Mouse (Mus musculus): ENCODE data around the gene Gm9844. TPM values are rescaled to one million over a fixed set of nuclear protein-coding genes. Genes with fewer than 3 reads are reported as not detected.
A peak's percentile ranks its signal among the peaks of the same experiment; 100 is the strongest.

Gm9844 gene
- total and polyA plus RNA-seq, 2 experiments from 2014 or later: 13.5 to 44.4 TPM

DNA sequence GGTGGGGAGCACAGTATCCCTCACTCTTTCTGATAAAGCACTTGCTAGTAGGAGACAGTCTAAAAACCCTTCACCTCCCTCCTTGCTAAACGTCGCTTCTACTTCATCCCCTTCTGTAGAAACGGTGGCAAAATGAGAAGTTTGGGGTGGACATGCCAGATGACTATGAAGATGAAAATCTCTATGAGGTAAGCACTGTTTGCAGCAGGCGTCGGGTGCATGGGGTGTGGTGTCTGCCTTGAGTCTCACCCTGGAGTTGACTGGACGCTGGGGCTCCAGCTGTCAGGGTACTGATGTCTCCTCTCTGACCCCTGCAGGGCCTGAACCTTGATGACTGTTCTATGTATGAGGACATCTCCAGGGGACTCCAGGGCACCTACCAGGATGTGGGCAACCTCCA is 39.1 kb downstream of the Gm9844 start:
- no peaks in the 10 kb centered on the region for H3K36me3 ChIP-seq (ENCODE audit: insufficient read depth, low read length)
- TF ChIP-seq CTCF (IDR thresholded peaks at IDR 0.05): no peak
- no peaks in the 10 kb centered on the region; the same call in 1 of the 2 replicates for H3K4me1 ChIP-seq (ENCODE audit: insufficient read depth, low read length)
- no peak overlapping the region for H3K27ac ChIP-seq (ENCODE audit: low read depth, low read length)
- no peak overlapping the region for H3K4me3 ChIP-seq (ENCODE audit: low read depth, low read length)
- H3K4me2 ChIP-seq (ENCODE audit: low read depth, low read length, poor library complexity, severe bottlenecking): no peak overlapping the region
- DNase-seq (ENCODE audit: low spot score) (no peak), ATAC-seq (ENCODE audit: low FRiP score) (no peak)
- WGBS: 77% methylated on average over 6 of the region's 6 CpGs
- H3K9ac ChIP-seq (replicated peaks; ENCODE audit: low read length, poor library complexity, severe bottlenecking): no peak overlapping the region
- no peaks in the 10 kb centered on the region for H3K9me3 ChIP-seq (ENCODE audit: low read length)
- no peaks in the 10 kb centered on the region for H3K27me3 ChIP-seq (ENCODE audit: insufficient read depth, low read length)

DNA sequence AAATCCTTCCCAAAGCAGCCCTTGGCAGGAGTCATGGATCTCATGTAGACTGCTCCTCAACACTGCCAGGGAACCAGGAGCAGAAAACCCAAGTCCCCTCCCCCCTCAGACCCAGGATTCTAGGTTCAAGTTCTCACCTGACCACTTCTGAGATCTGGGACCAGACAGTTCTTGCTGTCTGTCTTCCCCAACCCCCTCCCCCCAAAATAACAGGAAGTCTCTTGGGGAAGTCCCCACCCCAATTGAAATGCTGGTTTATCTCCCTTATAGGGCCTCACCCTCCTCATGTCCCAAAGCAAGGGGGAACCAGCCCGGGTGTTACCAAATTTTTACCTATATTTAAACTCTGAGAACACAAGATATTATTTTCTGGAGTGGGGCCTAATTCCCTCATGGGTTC is 39.8 kb downstream of the Gm9844 start:
- Histone ChIP-seq H3K4me3 (ENCODE audit: low read depth, low read length) (no peak overlapping the region), H3K9ac (replicated peaks; ENCODE audit: low read length, poor library complexity, severe bottlenecking) (no peak overlapping the region), H3K27ac (ENCODE audit: low read depth, low read length) (0 out of 2 replicates have a peak overlapping the region, but pooled peaks have one; percentile 70), H3K27me3 (ENCODE audit: insufficient read depth, low read length) (no peaks in the 10 kb centered on the region), H3K4me1 (ENCODE audit: insufficient read depth, low read length) (no peaks in the 10 kb centered on the region; the same call in 1 of the 2 replicates), H3K4me2 (ENCODE audit: low read depth, low read length, poor library complexity, severe bottlenecking) (no peak overlapping the region), H3K9me3 (ENCODE audit: low read length) (no peaks in the 10 kb centered on the region), H3K36me3 (ENCODE audit: insufficient read depth, low read length) (no peaks in the 10 kb centered on the region)
- WGBS: 86% methylated on average over 1 of the region's 1 CpGs
- no peak for DNase-seq (ENCODE audit: low spot score)
- ATAC-seq (ENCODE audit: low FRiP score): no peak
- TF ChIP-seq CTCF (IDR thresholded peaks at IDR 0.05): no peak

DNA sequence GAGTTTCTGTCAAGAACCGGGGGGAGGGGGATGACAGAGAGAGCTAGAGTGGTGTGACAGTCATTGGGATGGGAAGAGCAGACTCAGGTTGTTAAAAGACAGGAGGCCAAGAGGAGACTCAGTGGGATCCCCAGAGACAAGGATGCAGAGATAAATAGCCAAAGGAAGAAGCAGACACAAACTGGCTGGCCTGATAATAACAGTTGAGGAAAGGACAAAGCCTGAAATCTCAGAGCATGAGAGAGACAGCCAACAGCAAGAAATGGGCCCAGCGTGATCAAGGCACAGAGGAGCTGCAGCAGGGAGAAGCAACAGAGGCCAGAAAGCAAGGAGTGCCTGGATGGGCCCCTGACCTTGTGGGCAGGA is 40.2 kb downstream of the Gm9844 start:
- DNase-seq (ENCODE audit: low spot score): no peak
- Histone ChIP-seq H3K27me3 (ENCODE audit: insufficient read depth, low read length) (no peaks in the 10 kb centered on the region), H3K9me3 (ENCODE audit: low read length) (no peaks in the 10 kb centered on the region), H3K9ac (replicated peaks; ENCODE audit: low read length, poor library complexity, severe bottlenecking) (peak overlapping the region; percentile 73; the same call in 1 of the 2 replicates), H3K4me1 (ENCODE audit: insufficient read depth, low read length) (no peaks in the 10 kb centered on the region; the same call in 1 of the 2 replicates), H3K27ac (ENCODE audit: low read depth, low read length) (peak overlapping the region; percentile 70), H3K4me3 (ENCODE audit: low read depth, low read length) (peak overlapping the region; percentile 55; the same call in 1 of the 2 replicates), H3K4me2 (ENCODE audit: low read depth, low read length, poor library complexity, severe bottlenecking) (no peak overlapping the region), H3K36me3 (ENCODE audit: insufficient read depth, low read length) (no peaks in the 10 kb centered on the region)
- no peak for ATAC-seq (ENCODE audit: low FRiP score)
- TF ChIP-seq CTCF (IDR thresholded peaks at IDR 0.05): no peak
- WGBS: 60% methylated on average over 2 of the region's 2 CpGs

DNA sequence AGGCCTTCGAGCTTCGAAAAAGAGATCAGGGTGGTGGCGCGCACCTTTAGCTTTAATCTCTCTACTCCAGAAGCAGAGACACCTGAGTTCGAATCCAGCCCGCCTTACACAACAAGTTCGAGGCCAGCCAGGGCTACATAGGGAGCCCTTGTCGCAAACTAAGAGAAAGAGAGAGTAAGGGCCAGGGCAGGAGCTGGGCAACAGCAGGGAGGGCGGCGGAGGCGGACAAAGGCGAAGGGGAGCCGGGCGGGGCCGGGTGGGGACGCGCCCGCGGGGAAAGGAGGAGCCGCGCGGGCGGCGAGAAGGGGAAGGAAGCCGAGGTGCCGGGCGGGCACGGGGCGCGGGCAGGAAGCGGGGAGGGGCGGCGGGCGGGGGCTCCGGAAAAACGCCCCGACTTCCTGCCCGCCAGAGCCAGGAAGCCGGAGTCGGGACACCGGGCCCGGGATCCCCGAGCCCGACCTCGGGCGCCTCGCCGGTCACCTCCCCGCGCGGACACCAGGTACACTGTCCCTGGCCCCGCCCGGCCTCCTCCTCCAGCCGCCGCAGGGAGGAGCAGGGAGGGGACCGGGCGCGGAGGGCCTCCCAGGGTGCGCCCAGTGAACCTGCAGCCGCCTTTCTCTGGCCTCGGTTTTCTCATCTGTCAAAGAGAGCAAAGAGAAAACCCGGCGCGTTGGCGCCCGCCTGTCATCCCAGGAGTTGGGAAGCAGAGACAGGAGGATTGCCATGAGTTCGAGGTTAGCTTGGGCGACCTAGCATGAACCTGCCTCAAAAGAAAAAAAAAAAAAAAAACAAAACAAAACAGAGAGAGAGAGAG is 40.8 kb downstream of the Gm9844 start, which contains the start of gene Arhgef1:
Arhgef1 (plus strand) TSS at position 283 of the 814 bp plus-strand sequence.
- WGBS: 6% methylated on average over 48 of the region's 68 CpGs
- no peaks in the 10 kb centered on the region for H3K9me3 ChIP-seq (ENCODE audit: low read length)

DNA sequence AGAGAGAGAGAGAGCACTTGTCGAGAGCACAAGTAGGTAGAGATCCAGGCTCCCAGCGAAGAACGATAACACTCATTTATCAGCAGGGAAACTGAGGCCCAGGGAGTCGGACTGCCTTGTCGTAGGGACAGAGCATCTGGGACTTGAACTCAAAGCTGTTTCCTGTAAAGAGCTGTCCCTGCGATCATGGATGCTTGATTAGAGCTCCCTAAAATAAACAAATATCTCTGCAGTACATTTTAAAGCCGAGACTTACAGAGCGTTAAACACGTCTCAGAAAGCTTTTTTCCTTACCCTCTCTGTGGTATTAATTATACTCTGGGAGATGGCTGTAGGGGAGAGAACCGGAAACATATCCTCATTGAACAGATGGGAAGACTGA is 41.4 kb downstream of the Gm9844 start:
- DNase-seq (ENCODE audit: low spot score) (no peak), ATAC-seq (ENCODE audit: low FRiP score) (no peak)
- WGBS: 49% methylated on average over 10 of the region's 10 CpGs
- H3K4me2 ChIP-seq (ENCODE audit: low read depth, low read length, poor library complexity, severe bottlenecking): peak overlapping the region; percentile 83
- peak overlapping the region; percentile 73; the same call in 1 of the 2 replicates for H3K9ac ChIP-seq (replicated peaks; ENCODE audit: low read length, poor library complexity, severe bottlenecking)
- H3K4me1 ChIP-seq (ENCODE audit: insufficient read depth, low read length): no peaks in the 10 kb centered on the region; the same call in 1 of the 2 replicates
- H3K4me3 ChIP-seq (ENCODE audit: low read depth, low read length): peak overlapping the region; percentile 55
- no peak for TF ChIP-seq CTCF (IDR thresholded peaks at IDR 0.05)
- no peak overlapping the region for H3K27ac ChIP-seq (ENCODE audit: low read depth, low read length)
- no peaks in the 10 kb centered on the region for H3K9me3 ChIP-seq (ENCODE audit: low read length)
- H3K27me3 ChIP-seq (ENCODE audit: insufficient read depth, low read length): no peaks in the 10 kb centered on the region
- H3K36me3 ChIP-seq (ENCODE audit: insufficient read depth, low read length): peaks cover 10% of the 10 kb centered on the region; the same call in 1 of the 2 replicates

More for the DNA sequence above, 40.8 kb downstream of the Gm9844 start, which contains the start of gene Arhgef1:
- Histone ChIP-seq H3K27ac (ENCODE audit: low read depth, low read length) (peak within 1 kb of the TSS; percentile 70), H3K27me3 (ENCODE audit: insufficient read depth, low read length) (no peaks in the 10 kb centered on the region), H3K4me2 (ENCODE audit: low read depth, low read length, poor library complexity, severe bottlenecking) (peak within 1 kb of the TSS; percentile 83), H3K36me3 (ENCODE audit: insufficient read depth, low read length) (peaks cover 4% of the 10 kb centered on the region; the same call in 1 of the 2 replicates), H3K9ac (replicated peaks; ENCODE audit: low read length, poor library complexity, severe bottlenecking) (peak within 1 kb of the TSS; percentile 73), H3K4me1 (ENCODE audit: insufficient read depth, low read length) (no peaks in the 10 kb centered on the region; the same call in 1 of the 2 replicates), H3K4me3 (ENCODE audit: low read depth, low read length) (peak within 1 kb of the TSS; percentile 55)
- ATAC-seq (ENCODE audit: low FRiP score) (no peak), DNase-seq (ENCODE audit: low spot score) (peak; percentile 19)
- TF ChIP-seq CTCF (IDR thresholded peaks at IDR 0.05): no peak

DNA sequence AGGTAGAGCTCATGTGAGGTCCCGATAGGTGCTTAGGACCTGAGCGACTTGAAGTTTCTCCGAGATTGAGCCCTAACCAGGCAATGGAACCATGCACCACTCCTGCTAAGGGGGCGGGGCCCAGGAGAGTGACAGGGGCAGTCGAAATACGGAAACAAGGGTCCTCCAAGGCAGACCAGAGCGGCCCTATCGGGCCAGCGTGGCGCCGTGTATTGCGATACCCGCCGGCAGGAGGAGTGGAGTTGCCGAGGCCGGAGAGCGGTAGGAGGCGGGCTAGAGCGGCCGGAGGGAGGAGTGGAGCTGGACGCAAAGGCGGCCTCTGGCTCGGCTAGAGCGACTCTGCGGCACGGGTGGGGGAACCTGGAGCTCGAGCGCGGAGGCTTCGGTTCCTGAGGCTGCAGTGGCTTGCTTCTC is 42.1 kb downstream of the Gm9844 start:
- no peaks in the 10 kb centered on the region; the same call in 1 of the 2 replicates for H3K4me1 ChIP-seq (ENCODE audit: insufficient read depth, low read length)
- peak; percentile 84 for TF ChIP-seq CTCF (IDR thresholded peaks at IDR 0.05)
- peak; percentile 99 for DNase-seq (ENCODE audit: low spot score)
- peak overlapping the region; percentile 83 for H3K4me2 ChIP-seq (ENCODE audit: low read depth, low read length, poor library complexity, severe bottlenecking)
- peak overlapping the region; percentile 82 for H3K27ac ChIP-seq (ENCODE audit: low read depth, low read length)
- H3K9ac ChIP-seq (replicated peaks; ENCODE audit: low read length, poor library complexity, severe bottlenecking): peak overlapping the region; percentile 68
- ATAC-seq (ENCODE audit: low FRiP score): peak; percentile 94
- H3K36me3 ChIP-seq (ENCODE audit: insufficient read depth, low read length): peaks cover 17% of the 10 kb centered on the region; the same call in 1 of the 2 replicates
- under 1% methylated on average over 30 of the region's 30 CpGs for WGBS
- no peaks in the 10 kb centered on the region for H3K27me3 ChIP-seq (ENCODE audit: insufficient read depth, low read length)
- no peaks in the 10 kb centered on the region for H3K9me3 ChIP-seq (ENCODE audit: low read length)
- peak overlapping the region; percentile 55 for H3K4me3 ChIP-seq (ENCODE audit: low read depth, low read length)

All from midbrain, postnatal 0 days (tissue).